Mouse (Mus musculus): ENCODE data around the gene Ercc6.

DNA sequence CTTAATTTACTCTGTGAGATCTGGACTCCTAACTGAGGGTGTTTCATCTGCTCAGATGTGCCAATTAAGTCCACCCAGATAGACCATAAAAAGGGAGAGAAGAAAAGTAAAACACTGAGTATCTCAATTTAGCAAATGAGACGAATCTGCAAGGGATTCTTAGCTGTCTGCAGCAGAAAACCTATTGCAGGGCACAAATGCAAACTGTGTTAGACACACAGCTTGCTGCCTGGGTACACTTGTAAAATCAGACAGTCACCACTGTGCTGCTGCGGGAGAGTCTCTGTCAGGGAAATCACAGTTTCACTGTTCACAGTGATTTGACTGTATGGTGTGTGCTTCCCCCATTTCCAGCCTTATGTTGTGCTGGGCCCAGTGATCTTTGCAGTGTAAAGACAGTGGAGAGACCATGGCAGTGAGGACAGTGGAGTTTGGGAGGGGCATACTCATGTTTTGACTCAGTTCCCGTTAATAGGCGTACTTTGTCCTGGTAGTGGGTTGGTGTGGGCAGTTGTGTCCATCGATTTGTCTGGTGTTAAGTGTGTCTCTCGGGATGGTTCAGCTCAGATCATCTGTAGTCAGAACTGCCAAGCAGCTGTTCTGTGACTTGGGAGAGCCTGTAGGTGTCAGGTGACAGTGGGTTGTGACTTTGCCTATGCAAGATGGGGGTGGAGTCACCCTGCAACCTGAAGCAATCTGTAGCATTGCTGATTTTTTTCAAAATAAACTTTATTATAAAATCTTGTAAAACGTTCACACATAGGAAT lies 19.2 kb downstream of the Ercc6 start:
- TF ChIP-seq POLR2A (IDR thresholded peaks at IDR 0.05; ENCODE audit: extremely low read depth, insufficient read depth, low read length) = no peak
- TF ChIP-seq CTCF (IDR thresholded peaks at IDR 0.05; ENCODE audit: extremely low read depth, insufficient read depth, low read length) = no peak
